Mouse (Mus musculus) stomach, embryonic 14.5 days (tissue): Measurements from ENCODE around the gene Creb3. TPM values are rescaled to one million over a fixed set of nuclear protein-coding genes. Genes with fewer than 3 reads are reported as not detected.

ENCODE experiments used
- ATAC-seq: fragments of 200-750 bp; cut with Nextera tagmentation; 2 replicates; pipeline ENCODE4 v1.8.0; 2017; ENCODE audit warnings: low read depth, moderate TSS enrichment; ENCODE audit not compliant: insufficient number of reproducible peaks, insufficient read depth, low FRiP score
- H3K27ac ChIP-seq: fragments of 300-500 bp; sonication (generic); 2 replicates; pipeline ENCODE4 v1.5.1; 2014; ENCODE audit warnings: mild to moderate bottlenecking, low read length, moderate library complexity, mixed read lengths
- H3K27me3 ChIP-seq: fragments of 300-500 bp; sonication (generic); 2 replicates; pipeline ENCODE4 v1.6.1; 2014; ENCODE audit warnings: low read length, control low read depth, mixed read lengths; ENCODE audit not compliant: control insufficient read depth, insufficient read depth
- H3K36me3 ChIP-seq: fragments of 300-500 bp; sonication (generic); 2 replicates; pipeline ENCODE4 v1.6.1; 2014; ENCODE audit warnings: mild to moderate bottlenecking, control low read depth, low read length, moderate library complexity, mixed read lengths; ENCODE audit not compliant: control insufficient read depth, insufficient read depth
- H3K4me1 ChIP-seq: fragments of 300-500 bp; sonication (generic); 2 replicates; pipeline ENCODE4 v1.6.1; 2014; ENCODE audit warnings: low read length, control low read depth, mixed read lengths; ENCODE audit not compliant: control insufficient read depth, insufficient read depth
- H3K4me2 ChIP-seq: fragments of 300-500 bp; sonication (generic); replicated peaks from 2 replicates; pipeline ENCODE4 v1.6.1; 2014; ENCODE audit warnings: low read depth, low read length, control low read depth
- H3K4me3 ChIP-seq: fragments of 300-500 bp; sonication (generic); 2 replicates; pipeline ENCODE4 v1.5.1; 2014; ENCODE audit warnings: low read depth, low read length, control low read depth
- H3K9ac ChIP-seq: fragments of 300-500 bp; sonication (generic); replicated peaks from 2 replicates; pipeline ENCODE4 v1.6.1; 2014; ENCODE audit warnings: low read depth, mild to moderate bottlenecking, control low read depth, low read length, moderate library complexity, mixed read lengths
- H3K9me3 ChIP-seq: fragments of 300-500 bp; sonication (generic); 2 replicates; pipeline ENCODE4 v1.6.1; 2016; ENCODE audit warnings: low read depth, low read length, control low read depth; ENCODE audit not compliant: control insufficient read depth
- WGBS: fragments of 180-500 bp; shearing (Covaris S2); extraction: QIAGEN DNeasy Blood & Tissue Kit; methylation state at CpG from one replicate; pipeline ENCODE4 v1.1.7; 2014; 5-methylcytosine and 5-hydroxymethylcytosine counted together
- polyA plus RNA-seq: library from polyadenylated mRNA; unstranded; fragments of >200 nt; fragmentation: Nextera tagmentation; extraction: Ambion mirVana; gene quantifications from 2 replicates; pipeline ENCODE4 v1.2.1, GENCODE M21; 2014

The Creb3 gene
- polyA plus RNA-seq, 1 experiment from 2014 or later: 69.8 TPM

- H3K9me3 ChIP-seq: no peaks in the 10 kb centered on the region
- WGBS: 90% methylated on average over 5 of the region's 5 CpGs
- peaks cover 14% of the 10 kb centered on the region for H3K4me1 ChIP-seq
- no peak overlapping the region for H3K27ac ChIP-seq
- no peaks in the 10 kb centered on the region for H3K27me3 ChIP-seq
- H3K4me2 ChIP-seq: no peak overlapping the region
- H3K4me3 ChIP-seq: no peak overlapping the region
- ATAC-seq: no peak
- no peak overlapping the region for H3K9ac ChIP-seq
- peaks cover 40% of the 10 kb centered on the region for H3K36me3 ChIP-seq
Observed at GRCm38 (mm10) chr4:43582241-43582640, 20.1 kb downstream of the Creb3 start.

GRCm38 (mm10) chr4:43583421-43583820 lies 21.3 kb downstream of the Creb3 start:
- Histone ChIP-seq H3K9ac (no peak overlapping the region), H3K27ac (no peak overlapping the region), H3K4me1 (peaks cover 7% of the 10 kb centered on the region; the same call in 1 of the 2 replicates), H3K36me3 (peaks cover 40% of the 10 kb centered on the region), H3K4me2 (no peak overlapping the region), H3K4me3 (no peak overlapping the region), H3K9me3 (no peaks in the 10 kb centered on the region), H3K27me3 (no peaks in the 10 kb centered on the region)
- WGBS: 70% methylated on average over 7 of the region's 7 CpGs
- no peak for ATAC-seq

GRCm38 (mm10) chr4:43584444-43585416 lies 22.6 kb downstream of the Creb3 start, which contains the start of gene Msmp:
TSS of gene Msmp (minus strand) at chr4:43584494.
- H3K9me3 ChIP-seq: no peaks in the 10 kb centered on the region
- ATAC-seq: no peak
- H3K27me3 ChIP-seq: no peaks in the 10 kb centered on the region
- no peak within 1 kb of the TSS for H3K4me2 ChIP-seq
- H3K9ac ChIP-seq: no peak within 1 kb of the TSS
- H3K4me1 ChIP-seq: peaks cover 2% of the 10 kb centered on the region; the same call in 1 of the 2 replicates
- H3K36me3 ChIP-seq: peaks cover 40% of the 10 kb centered on the region
- no peak within 1 kb of the TSS for H3K4me3 ChIP-seq
- no peak within 1 kb of the TSS for H3K27ac ChIP-seq
- 62% methylated on average over 12 of the region's 12 CpGs for WGBS

GRCm38 (mm10) chr4:43585682-43586081 lies 23.6 kb downstream of the Creb3 start:
- peaks cover 35% of the 10 kb centered on the region for H3K36me3 ChIP-seq
- H3K4me2 ChIP-seq: no peak overlapping the region
- no peak overlapping the region for H3K4me3 ChIP-seq
- H3K9me3 ChIP-seq: no peaks in the 10 kb centered on the region
- no peak for ATAC-seq
- H3K27ac ChIP-seq: no peak overlapping the region
- no peak overlapping the region for H3K9ac ChIP-seq
- no peaks in the 10 kb centered on the region for H3K27me3 ChIP-seq
- H3K4me1 ChIP-seq: no peaks in the 10 kb centered on the region
- WGBS: 49% methylated on average over 10 of the region's 10 CpGs

GRCm38 (mm10) chr4:43586411-43586810 lies 24.3 kb downstream of the Creb3 start:
- Histone ChIP-seq H3K27ac (no peak overlapping the region), H3K9me3 (no peaks in the 10 kb centered on the region), H3K27me3 (no peaks in the 10 kb centered on the region), H3K4me1 (no peaks in the 10 kb centered on the region), H3K9ac (no peak overlapping the region), H3K4me2 (no peak overlapping the region), H3K36me3 (peaks cover 27% of the 10 kb centered on the region), H3K4me3 (no peak overlapping the region)
- no peak for ATAC-seq
- 67% methylated on average over 8 of the region's 8 CpGs for WGBS

- H3K4me1 ChIP-seq: no peaks in the 10 kb centered on the region
- 51% methylated on average over 7 of the region's 7 CpGs for WGBS
- H3K36me3 ChIP-seq: peaks cover 15% of the 10 kb centered on the region
- H3K9ac ChIP-seq: no peak overlapping the region
- no peak overlapping the region for H3K4me3 ChIP-seq
- no peaks in the 10 kb centered on the region for H3K27me3 ChIP-seq
- H3K9me3 ChIP-seq: no peaks in the 10 kb centered on the region
- no peak overlapping the region for H3K27ac ChIP-seq
- no peak overlapping the region for H3K4me2 ChIP-seq
- ATAC-seq: no peak
Observed at GRCm38 (mm10) chr4:43587681-43588080, 25.5 kb downstream of the Creb3 start.

GRCm38 (mm10) chr4:43591543-43591942 lies 29.4 kb downstream of the Creb3 start:
- Histone ChIP-seq H3K4me1 (no peaks in the 10 kb centered on the region), H3K36me3 (no peaks in the 10 kb centered on the region), H3K27me3 (no peaks in the 10 kb centered on the region), H3K9me3 (no peaks in the 10 kb centered on the region), H3K4me2 (no peak overlapping the region), H3K9ac (no peak overlapping the region), H3K4me3 (no peak overlapping the region), H3K27ac (no peak overlapping the region)
- WGBS: 58% methylated on average over 5 of the region's 5 CpGs
- no peak for ATAC-seq

GRCm38 (mm10) chr4:43591961-43592360 lies 29.8 kb downstream of the Creb3 start:
- WGBS: 68% methylated on average over 3 of the region's 3 CpGs

More at GRCm38 (mm10) chr4:43591961-43592360, 29.8 kb downstream of the Creb3 start:
- no peak overlapping the region for H3K27ac ChIP-seq
- H3K27me3 ChIP-seq: no peaks in the 10 kb centered on the region
- H3K4me1 ChIP-seq: no peaks in the 10 kb centered on the region
- H3K4me2 ChIP-seq: no peak overlapping the region
- H3K9ac ChIP-seq: no peak overlapping the region
- H3K9me3 ChIP-seq: no peaks in the 10 kb centered on the region
- ATAC-seq: no peak
- H3K4me3 ChIP-seq: no peak overlapping the region
- H3K36me3 ChIP-seq: no peaks in the 10 kb centered on the region
